Mouse (Mus musculus) MEL (cell line): ENCODE measurements at regions not wholly inside any gene's neighbourhood (a gene's known extent, or its start where the extent isn't known, plus 50 kb on each side); places are given as distances from the start of the nearest gene placed in this dataset.

Experiments
- DNase-seq: peaks from one replicate; pipeline ENCODE4 v3.0.0; 2011; ENCODE audit warnings: low read depth, low spot score
- H3K27ac ChIP-seq: 2 replicates; pipeline ENCODE4 v1.5.1; 2012; ENCODE audit warnings: low read depth, mild to moderate bottlenecking, control low read depth, low read length, moderate library complexity; ENCODE audit not compliant: control insufficient read depth
- H3K27me3 ChIP-seq, 2 experiments: fragments of 150-350 bp in 1 of 2; sonication (generic) in 1 of 2; 2 replicates each; pipeline ENCODE4 v1.6.1; 2012; ENCODE audit warnings: low read length in 2 of 2, mild to moderate bottlenecking in 2 of 2, improper control_type of control experiment in 1 of 2, moderate library complexity in 1 of 2; ENCODE audit not compliant: insufficient read depth in 2 of 2, control insufficient read depth in 1 of 2
- H3K36me3 ChIP-seq, 2 experiments: 2 replicates each; pipeline ENCODE4 v1.6.1; 2012 to 2014; ENCODE audit warnings: low read length in 2 of 2, improper control_type of control experiment in 1 of 2, inconsistent platforms in 1 of 2, mild to moderate bottlenecking in 1 of 2; ENCODE audit not compliant: insufficient read depth in 2 of 2, control insufficient read depth in 1 of 2
- H3K4me1 ChIP-seq, 2 experiments: fragments of 150-350 bp in 1 of 2; sonication (generic) in 1 of 2; 2 replicates each; pipeline ENCODE4 v1.6.1; 2012; ENCODE audit warnings: low read length in 2 of 2, improper control_type of control experiment in 1 of 2, mild to moderate bottlenecking in 1 of 2; ENCODE audit not compliant: insufficient read depth in 2 of 2, control insufficient read depth in 1 of 2
- H3K4me3 ChIP-seq, 2 experiments: fragments of 150-350 bp in 1 of 2; sonication (generic) in 1 of 2; 2 replicates each; pipeline ENCODE4 v1.5.1; 2012; ENCODE audit warnings: low read depth in 2 of 2, low read length in 2 of 2, mild to moderate bottlenecking in 2 of 2, moderate library complexity in 2 of 2, control low read depth in 1 of 2, improper control_type of control experiment in 1 of 2; ENCODE audit not compliant: control insufficient read depth in 1 of 2, insufficient read depth in 1 of 2
- H3K79me2 ChIP-seq: 2 replicates; pipeline ENCODE4 v1.6.1; 2012; ENCODE audit warnings: mild to moderate bottlenecking, low read length, moderate library complexity; ENCODE audit not compliant: control insufficient read depth, poor library complexity, insufficient read depth
- H3K9ac ChIP-seq: 2 replicates; pipeline ENCODE4 v1.6.1; 2012; ENCODE audit warnings: low read depth, mild to moderate bottlenecking, control low read depth, low read length, moderate library complexity; ENCODE audit not compliant: control insufficient read depth, poor library complexity, severe bottlenecking
- H3K9me3 ChIP-seq: fragments of 150-350 bp; sonication (generic); replicated peaks from 2 replicates; pipeline ENCODE4 v1.6.1; 2012; ENCODE audit warnings: mild to moderate bottlenecking, low read length, improper control_type of control experiment, moderate library complexity; ENCODE audit not compliant: insufficient read depth
- CHD2 ChIP-seq: IDR thresholded peaks from 2 replicates; pipeline ENCODE4 v1.6.1; 2011; ENCODE audit warnings: low read length, improper control_type of control experiment
- CTCF ChIP-seq, 3 experiments: IDR thresholded peaks in 2 of 3; conservative IDR thresholded peaks in 1 of 3; 2 replicates each; pipeline ENCODE4 v1.5.1; 2011 to 2012; ENCODE audit warnings: low read length in 3 of 3, low read depth in 2 of 3, mild to moderate bottlenecking in 2 of 3, improper control_type of control experiment in 1 of 3, inconsistent platforms in 1 of 3, mixed read lengths in 1 of 3, moderate library complexity in 1 of 3; ENCODE audit not compliant: control insufficient read depth in 1 of 3, insufficient read depth in 1 of 3, poor library complexity in 1 of 3, severe bottlenecking in 1 of 3
- E2F4 ChIP-seq: IDR thresholded peaks from 2 replicates; pipeline ENCODE4 v1.6.1; 2011; ENCODE audit warnings: low read depth, low read length, improper control_type of control experiment, borderline replicate concordance
- EP300 ChIP-seq, 2 experiments: IDR thresholded peaks; 2 replicates each; pipeline ENCODE4 v1.6.1; 2011; ENCODE audit warnings: improper control_type of control experiment in 2 of 2, low read length in 2 of 2, low read depth in 1 of 2, mild to moderate bottlenecking in 1 of 2
- ETS1 ChIP-seq: IDR thresholded peaks from 2 replicates; pipeline ENCODE4 v1.6.1; 2012; ENCODE audit warnings: low read depth, mild to moderate bottlenecking, inconsistent platforms, low read length, improper control_type of control experiment, moderate library complexity
- GABPA ChIP-seq: IDR thresholded peaks from 2 replicates; pipeline ENCODE4 v1.6.1; 2012; ENCODE audit warnings: low read depth, mild to moderate bottlenecking, inconsistent platforms, low read length, improper control_type of control experiment, moderate library complexity
- GATA1 ChIP-seq: IDR thresholded peaks from 2 replicates; pipeline ENCODE4 v1.6.1; 2011; ENCODE audit warnings: low read depth, low read length, improper control_type of control experiment
- HCFC1 ChIP-seq: IDR thresholded peaks from 2 replicates; pipeline ENCODE4 v1.6.1; 2012; ENCODE audit warnings: low read depth, mild to moderate bottlenecking, inconsistent platforms, low read length, improper control_type of control experiment, moderate library complexity
- KAT2A ChIP-seq: conservative IDR thresholded peaks from 2 replicates; pipeline ENCODE4 v1.6.1; 2012; ENCODE audit warnings: low read depth, low read length, improper control_type of control experiment, inconsistent platforms
- MEF2A ChIP-seq: IDR thresholded peaks from 2 replicates; pipeline ENCODE4 v1.6.1; 2014; ENCODE audit warnings: low read depth, mild to moderate bottlenecking, inconsistent platforms, low read length, improper control_type of control experiment; ENCODE audit not compliant: poor library complexity, insufficient replicate concordance, severe bottlenecking; ENCODE audit errors: extremely low read depth
- MXI1 ChIP-seq: IDR thresholded peaks from 2 replicates; pipeline ENCODE4 v1.6.1; 2011; ENCODE audit warnings: mild to moderate bottlenecking, low read depth, low read length, improper control_type of control experiment
- NELFE ChIP-seq: IDR thresholded peaks from 2 replicates; pipeline ENCODE4 v1.6.1; 2011; ENCODE audit warnings: low read depth, low read length, improper control_type of control experiment
- POLR2A ChIP-seq, 2 experiments: IDR thresholded peaks; 2 replicates each; pipeline ENCODE4 v1.6.1; 2011 to 2012; ENCODE audit warnings: low read length in 2 of 2, mild to moderate bottlenecking in 2 of 2, control low read depth in 1 of 2, improper control_type of control experiment in 1 of 2, low read depth in 1 of 2, moderate library complexity in 1 of 2; ENCODE audit not compliant: control insufficient read depth in 1 of 2, insufficient read depth in 1 of 2, poor library complexity in 1 of 2
- POLR2AphosphoS5 ChIP-seq: IDR thresholded peaks from 2 replicates; pipeline ENCODE4 v1.6.1; 2012; ENCODE audit warnings: low read depth, borderline replicate concordance, mild to moderate bottlenecking, inconsistent platforms, low read length, moderate library complexity, mixed read lengths
- RAD21 ChIP-seq: IDR thresholded peaks from 2 replicates; pipeline ENCODE4 v1.6.1; 2011; ENCODE audit warnings: mild to moderate bottlenecking, low read depth, low read length, improper control_type of control experiment
- SMC3 ChIP-seq: IDR thresholded peaks from 2 replicates; pipeline ENCODE4 v1.6.1; 2011; ENCODE audit warnings: low read depth, low read length, improper control_type of control experiment
- USF1 ChIP-seq: IDR thresholded peaks from 2 replicates; pipeline ENCODE4 v1.6.1; 2014; ENCODE audit warnings: low read depth, mild to moderate bottlenecking, inconsistent platforms, low read length, improper control_type of control experiment, moderate library complexity
- ZKSCAN1 ChIP-seq: IDR thresholded peaks from 2 replicates; pipeline ENCODE4 v1.6.1; 2012; ENCODE audit warnings: low read depth, mild to moderate bottlenecking, inconsistent platforms, low read length, improper control_type of control experiment, moderate library complexity
- ZMIZ1 ChIP-seq: IDR thresholded peaks from 2 replicates; pipeline ENCODE4 v1.6.1; 2012; ENCODE audit warnings: low read depth, mild to moderate bottlenecking, inconsistent platforms, low read length, improper control_type of control experiment, moderate library complexity
- ZNF384 ChIP-seq: IDR thresholded peaks from 2 replicates; pipeline ENCODE4 v1.6.1; 2012; ENCODE audit warnings: low read depth, mild to moderate bottlenecking, inconsistent platforms, low read length, improper control_type of control experiment

DNA sequence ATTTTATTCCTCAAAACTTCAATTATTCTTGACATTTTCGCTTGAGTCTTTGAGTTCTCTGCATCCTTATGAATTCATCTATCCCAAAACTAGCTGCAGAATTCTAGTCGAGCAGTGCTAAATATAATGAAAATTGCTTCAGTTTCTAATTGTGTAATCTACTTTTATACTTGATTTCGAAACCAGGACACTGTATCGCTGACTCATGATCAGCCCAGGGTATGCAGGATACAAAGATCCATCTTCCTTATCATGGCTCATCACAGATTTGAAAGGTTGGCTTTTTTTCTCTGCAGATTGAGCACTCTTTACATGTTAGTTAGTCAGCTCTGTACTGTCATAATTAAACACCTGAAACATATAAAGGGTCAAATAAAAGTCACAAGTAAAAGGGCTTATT, 242.1 kb upstream of the Cdyl start:
- H3K27me3 ChIP-seq: no peaks in the 10 kb centered on the region
- no peaks in the 10 kb centered on the region for H3K36me3 ChIP-seq
- no peak overlapping the region for H3K4me3 ChIP-seq
- no peak overlapping the region for H3K9ac ChIP-seq
- H3K27ac ChIP-seq: no peak overlapping the region
- no peak for DNase-seq
- TF ChIP-seq GATA1: no peak
- TF ChIP-seq ZNF384: no peak
- no peak for TF ChIP-seq SMC3
- TF ChIP-seq ZMIZ1: no peak
- no peak for TF ChIP-seq KAT2A
- no peak for TF ChIP-seq MXI1
- TF ChIP-seq POLR2AphosphoS5: no peak
- no peak for TF ChIP-seq HCFC1
- TF ChIP-seq RAD21: no peak
- TF ChIP-seq E2F4: no peak
- no peak for TF ChIP-seq CTCF (IDR thresholded peaks at IDR 0.05 in 2 of 3, conservative IDR thresholded peaks at IDR 0.05 in 1 of 3; ENCODE audit: control insufficient read depth in 1 of 3, insufficient read depth in 1 of 3, low read depth in 2 of 3, low read length in 3 of 3, poor library complexity in 1 of 3, severe bottlenecking in 1 of 3)
- TF ChIP-seq CHD2: no peak
- TF ChIP-seq ETS1: no peak
- TF ChIP-seq POLR2A (IDR thresholded peaks at IDR 0.05; ENCODE audit: control insufficient read depth in 1 of 2, insufficient read depth in 1 of 2, low read depth in 1 of 2, low read length in 2 of 2, poor library complexity in 1 of 2): no peak
- TF ChIP-seq EP300 (IDR thresholded peaks at IDR 0.05; ENCODE audit: low read depth in 1 of 2, low read length in 2 of 2): no peak
- no peak for TF ChIP-seq NELFE
- TF ChIP-seq, all 39 proteins: peak for 0
- Histone ChIP-seq H3K4me1 (no peaks in the 10 kb centered on the region), H3K79me2 (no peaks in the 10 kb centered on the region), H3K9me3 (no peaks in the 10 kb centered on the region)

DNA sequence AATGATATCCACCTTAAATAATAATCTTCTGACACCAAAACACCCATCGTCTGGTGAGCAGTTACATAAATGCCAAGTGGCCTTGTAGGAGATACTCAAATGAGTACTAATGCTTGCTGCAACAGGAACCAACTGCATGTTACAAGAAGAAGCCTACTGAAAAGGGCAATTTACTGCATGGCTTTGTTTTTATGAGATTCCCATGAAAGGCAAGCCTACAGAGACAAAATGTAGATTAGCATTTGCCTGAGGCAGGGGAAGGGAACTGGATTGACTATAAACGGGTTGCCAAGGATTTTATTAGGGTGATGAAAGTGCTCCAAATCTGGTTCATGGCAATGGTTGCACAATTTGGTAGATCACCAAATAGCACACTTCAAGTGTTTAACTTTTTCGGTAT, 239.6 kb upstream of the Cdyl start:
- Histone ChIP-seq H3K9me3 (no peaks in the 10 kb centered on the region), H3K9ac (no peak overlapping the region), H3K4me3 (no peak overlapping the region), H3K36me3 (no peaks in the 10 kb centered on the region), H3K27ac (no peak overlapping the region), H3K79me2 (no peaks in the 10 kb centered on the region), H3K4me1 (no peaks in the 10 kb centered on the region), H3K27me3 (peaks cover 0 to 2% of the 10 kb centered on the region in 2 experiments; a peak in 1 of 4 replicates)
- no peak for TF ChIP-seq NELFE
- no peak for TF ChIP-seq ZKSCAN1
- no peak for TF ChIP-seq GABPA
- TF ChIP-seq USF1: no peak
- no peak for TF ChIP-seq MEF2A
- TF ChIP-seq, all 39 proteins: peak for 0
- DNase-seq: no peak
